Mouse (Mus musculus): ENCODE data around the gene Sobp.

DNA sequence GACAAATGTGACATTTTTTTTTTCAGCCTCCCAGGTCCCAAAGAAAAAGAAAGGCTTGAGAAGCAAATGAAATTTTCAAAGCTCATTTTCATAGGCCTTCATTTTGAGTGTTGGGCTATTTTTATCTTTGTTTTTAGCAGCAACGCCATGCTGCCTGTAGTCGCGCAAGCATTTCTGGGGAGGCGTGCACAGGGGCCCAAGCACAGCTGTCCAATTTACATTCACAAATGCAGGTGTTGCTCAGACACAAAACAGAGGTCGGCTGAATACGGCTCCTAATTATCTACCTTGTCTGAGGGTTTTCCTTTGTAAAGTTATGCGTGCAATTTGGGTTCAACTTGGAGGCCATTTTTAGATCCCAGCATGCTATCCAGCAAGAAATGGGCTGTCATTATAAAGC lies 49.8 kb downstream of the Sobp start:
- TF ChIP-seq CTCF (IDR thresholded peaks at IDR 0.05; ENCODE audit: low read depth, low read length) (no peak), GATA1 (IDR thresholded peaks at IDR 0.05; ENCODE audit: borderline replicate concordance, low read length) (no peak), TAL1 (conservative IDR thresholded peaks at IDR 0.05; ENCODE audit: low read depth, low read length) (no peak), POLR2AphosphoS5 (IDR thresholded peaks at IDR 0.05; ENCODE audit: insufficient replicate concordance, low read depth, low read length) (no peak)
